Mouse (Mus musculus): Measurements from ENCODE around the gene Vwa1. TPM values are rescaled to one million over a fixed set of nuclear protein-coding genes. Genes with fewer than 3 reads are reported as not detected.
"Not testable (repeated sequence)": the region's sequence is repeated elsewhere in the genome, so short reads cannot be mapped to it uniquely, and the experiment has no call there.

Vwa1 gene
- polyA plus RNA-seq, 1 experiment from 2014 or later = 15.1 TPM

GRCm38 (mm10) chr4:155760613-155761355, 13.7 kb downstream of the Vwa1 start, which contains the start of gene Atad3a:
Gene Atad3a, minus strand, starts transcription at chr4:155761093.
- no peaks in the 10 kb centered on the region for H3K27me3 ChIP-seq
- ATAC-seq = peak; percentile 97
- under 1% methylated on average over 61 of the region's 68 CpGs for WGBS
- no peaks in the 10 kb centered on the region for H3K9me3 ChIP-seq (replicated peaks)
- H3K4me3 ChIP-seq = peak within 1 kb of the TSS; percentile 86
- H3K9ac ChIP-seq = peak within 1 kb of the TSS; percentile 83
- H3K27ac ChIP-seq = no peak within 1 kb of the TSS
- peaks cover 30% of the 10 kb centered on the region for H3K4me1 ChIP-seq
- peak within 1 kb of the TSS; percentile 97 for H3K4me2 ChIP-seq
- peaks cover 13% of the 10 kb centered on the region for H3K36me3 ChIP-seq (ENCODE audit: poor library complexity, severe bottlenecking)

- WGBS = 3% methylated on average over 10 of the region's 10 CpGs
Observed at GRCm38 (mm10) chr4:155759862-155760612, 14.5 kb downstream of the Vwa1 start.

GRCm38 (mm10) chr4:155757011-155757410, 17.5 kb downstream of the Vwa1 start:
- peaks cover 47% of the 10 kb centered on the region for H3K36me3 ChIP-seq (ENCODE audit: poor library complexity, severe bottlenecking)
- WGBS = 89% methylated on average over 12 of the region's 12 CpGs
- H3K4me2 ChIP-seq = no peak overlapping the region
- no peaks in the 10 kb centered on the region for H3K27me3 ChIP-seq
- H3K4me1 ChIP-seq = peaks cover 30% of the 10 kb centered on the region
- H3K9me3 ChIP-seq (replicated peaks) = no peaks in the 10 kb centered on the region
- H3K4me3 ChIP-seq = no peak overlapping the region
- no peak for ATAC-seq
- H3K27ac ChIP-seq = no peak overlapping the region
- H3K9ac ChIP-seq = no peak overlapping the region

More at GRCm38 (mm10) chr4:155759862-155760612, 14.5 kb downstream of the Vwa1 start:
- peaks cover 21% of the 10 kb centered on the region for H3K36me3 ChIP-seq (ENCODE audit: poor library complexity, severe bottlenecking)
- no peaks in the 10 kb centered on the region for H3K9me3 ChIP-seq (replicated peaks)
- H3K4me1 ChIP-seq = peaks cover 30% of the 10 kb centered on the region
- no peak overlapping the region for H3K27ac ChIP-seq
- H3K4me3 ChIP-seq = peak overlapping the region; percentile 86
- ATAC-seq = peak; percentile 37
- no peaks in the 10 kb centered on the region for H3K27me3 ChIP-seq
- peak overlapping the region; percentile 83 for H3K9ac ChIP-seq
- H3K4me2 ChIP-seq = peak overlapping the region; percentile 97

- H3K9ac ChIP-seq = no peak overlapping the region; the same call in 1 of the 2 replicates
- H3K4me1 ChIP-seq = no peaks in the 10 kb centered on the region
- no peak overlapping the region for H3K4me2 ChIP-seq
- no peaks in the 10 kb centered on the region for H3K9me3 ChIP-seq (replicated peaks)
- peaks cover 98% of the 10 kb centered on the region for H3K36me3 ChIP-seq (ENCODE audit: poor library complexity, severe bottlenecking)
- 85% methylated on average over 17 of the region's 17 CpGs for WGBS
- H3K27ac ChIP-seq = no peak overlapping the region
- no peak overlapping the region for H3K4me3 ChIP-seq
- ATAC-seq = no peak
- no peaks in the 10 kb centered on the region for H3K27me3 ChIP-seq
Observed at GRCm38 (mm10) chr4:155746575-155747490, 27.7 kb downstream of the Vwa1 start.

GRCm38 (mm10) chr4:155746036-155746548, 28.4 kb downstream of the Vwa1 start:
- 88% methylated on average over 8 of the region's 8 CpGs for WGBS
- no peak overlapping the region for H3K4me3 ChIP-seq
- no peak overlapping the region for H3K27ac ChIP-seq
- no peaks in the 10 kb centered on the region for H3K4me1 ChIP-seq
- peaks cover 98% of the 10 kb centered on the region for H3K36me3 ChIP-seq (ENCODE audit: poor library complexity, severe bottlenecking)
- no peaks in the 10 kb centered on the region for H3K27me3 ChIP-seq
- no peak overlapping the region for H3K4me2 ChIP-seq
- no peaks in the 10 kb centered on the region for H3K9me3 ChIP-seq (replicated peaks)
- H3K9ac ChIP-seq = no peak overlapping the region
- ATAC-seq = no peak

- Histone ChIP-seq H3K9ac (no peak overlapping the region), H3K27me3 (no peaks in the 10 kb centered on the region), H3K4me3 (no peak overlapping the region), H3K36me3 (ENCODE audit: poor library complexity, severe bottlenecking) (peaks cover 98% of the 10 kb centered on the region), H3K4me2 (no peak overlapping the region), H3K4me1 (no peaks in the 10 kb centered on the region), H3K27ac (no peak overlapping the region), H3K9me3 (replicated peaks) (no peaks in the 10 kb centered on the region)
- WGBS = 95% methylated on average over 5 of the region's 5 CpGs
- no peak for ATAC-seq
Observed at GRCm38 (mm10) chr4:155745136-155745535, 29.4 kb downstream of the Vwa1 start.

GRCm38 (mm10) chr4:155744474-155744873, 30.0 kb downstream of the Vwa1 start:
- 92% methylated on average over 8 of the region's 8 CpGs for WGBS
- H3K9ac ChIP-seq = no peak overlapping the region
- H3K4me3 ChIP-seq = no peak overlapping the region
- no peaks in the 10 kb centered on the region for H3K27me3 ChIP-seq
- no peaks in the 10 kb centered on the region for H3K9me3 ChIP-seq (replicated peaks)
- no peak for ATAC-seq
- H3K4me1 ChIP-seq = no peaks in the 10 kb centered on the region
- no peak overlapping the region for H3K27ac ChIP-seq
- no peak overlapping the region for H3K4me2 ChIP-seq
- H3K36me3 ChIP-seq (ENCODE audit: poor library complexity, severe bottlenecking) = peaks cover 98% of the 10 kb centered on the region

- Histone ChIP-seq H3K9me3 (replicated peaks) (no peaks in the 10 kb centered on the region), H3K27me3 (no peaks in the 10 kb centered on the region), H3K27ac (no peak overlapping the region), H3K36me3 (ENCODE audit: poor library complexity, severe bottlenecking) (peaks cover 95% of the 10 kb centered on the region), H3K4me1 (no peaks in the 10 kb centered on the region), H3K4me3 (no peak overlapping the region), H3K9ac (no peak overlapping the region), H3K4me2 (no peak overlapping the region)
- WGBS = 94% methylated on average over 5 of the region's 5 CpGs
- no peak for ATAC-seq
Observed at GRCm38 (mm10) chr4:155742684-155743083, 31.8 kb downstream of the Vwa1 start.

- not testable (repeated sequence) for H3K9me3 ChIP-seq (replicated peaks); H3K27me3 ChIP-seq; H3K4me3 ChIP-seq; H3K9ac ChIP-seq; ATAC-seq; H3K4me2 ChIP-seq; H3K27ac ChIP-seq
- 91% methylated on average over 10 of the region's 10 CpGs for WGBS
- Histone ChIP-seq H3K36me3 (ENCODE audit: poor library complexity, severe bottlenecking) (peaks cover 86% of the 10 kb centered on the region), H3K4me1 (peaks cover 11% of the 10 kb centered on the region)
Observed at GRCm38 (mm10) chr4:155740681-155741080, 33.8 kb downstream of the Vwa1 start.

- H3K9ac ChIP-seq = no peak overlapping the region
- no peaks in the 10 kb centered on the region for H3K9me3 ChIP-seq (replicated peaks)
- no peak overlapping the region for H3K4me2 ChIP-seq
- no peaks in the 10 kb centered on the region for H3K27me3 ChIP-seq
- no peak overlapping the region for H3K4me3 ChIP-seq
- peaks cover 15% of the 10 kb centered on the region for H3K4me1 ChIP-seq
- WGBS = 80% methylated on average over 37 of the region's 37 CpGs
- H3K27ac ChIP-seq = no peak overlapping the region
- peaks cover 79% of the 10 kb centered on the region for H3K36me3 ChIP-seq (ENCODE audit: poor library complexity, severe bottlenecking)
- 0 out of 2 replicates have a peak, but pooled peaks have one; percentile 14 for ATAC-seq
Observed at GRCm38 (mm10) chr4:155739741-155740636, 34.5 kb downstream of the Vwa1 start.

- Histone ChIP-seq H3K27ac (no peak overlapping the region), H3K9ac (no peak overlapping the region), H3K36me3 (ENCODE audit: poor library complexity, severe bottlenecking) (peaks cover 72% of the 10 kb centered on the region), H3K4me3 (no peak overlapping the region), H3K4me1 (peaks cover 17% of the 10 kb centered on the region), H3K4me2 (no peak overlapping the region), H3K27me3 (no peaks in the 10 kb centered on the region), H3K9me3 (replicated peaks) (no peaks in the 10 kb centered on the region)
- ATAC-seq = no peak
- 84% methylated on average over 6 of the region's 6 CpGs for WGBS
Observed at GRCm38 (mm10) chr4:155739152-155739551, 35.3 kb downstream of the Vwa1 start.
